Mouse (Mus musculus) ZHBTc4 (cell line): ENCODE data around the gene Olfr312.
"Not testable (repeated sequence)": the region's sequence is repeated elsewhere in the genome, so short reads cannot be mapped to it uniquely, and the experiment has no call there.

Experiments
- DNase-seq: peaks from one replicate; pipeline ENCODE4 v3.0.0-alpha.2; 2011; ENCODE audit warnings: low read depth, low spot score

The Olfr312 gene

GRCm38 (mm10) chr11:58828937-58829336 is at the start of gene Olfr312:
Gene Olfr312, plus strand, starts transcription at chr11:58829237.
- not testable (repeated sequence) for DNase-seq

GRCm38 (mm10) chr11:58782480-58783089 is 46.5 kb upstream of the Olfr312 start, which contains the start of gene Olfr314:
Gene Olfr314, plus strand, starts transcription at chr11:58782952.
- no peak for DNase-seq

GRCm38 (mm10) chr11:58784182-58784581 is 44.9 kb upstream of the Olfr312 start:
- DNase-seq: no peak

GRCm38 (mm10) chr11:58787651-58788050 is 41.4 kb upstream of the Olfr312 start:
- DNase-seq: no peak

- DNase-seq: no peak
Measured at GRCm38 (mm10) chr11:58788346-58788745, 40.7 kb upstream of the Olfr312 start.

- DNase-seq: no peak
Measured at GRCm38 (mm10) chr11:58789532-58789931, 39.5 kb upstream of the Olfr312 start.

GRCm38 (mm10) chr11:58790053-58790452 is 39.0 kb upstream of the Olfr312 start:
- DNase-seq: no peak

- DNase-seq: no peak
Measured at GRCm38 (mm10) chr11:58790646-58791045, 38.4 kb upstream of the Olfr312 start.

GRCm38 (mm10) chr11:58795856-58796255 is 33.2 kb upstream of the Olfr312 start:
- DNase-seq: peak; percentile 26

- no peak for DNase-seq
Measured at GRCm38 (mm10) chr11:58796850-58797249, 32.2 kb upstream of the Olfr312 start.

- DNase-seq: no peak
Measured at GRCm38 (mm10) chr11:58799747-58800146, 29.3 kb upstream of the Olfr312 start.

GRCm38 (mm10) chr11:58801558-58802228 is 27.3 kb upstream of the Olfr312 start, which contains the start of gene Fam183b:
Gene Fam183b, minus strand, starts transcription at chr11:58801960.
- peak; percentile 77 for DNase-seq

GRCm38 (mm10) chr11:58803871-58804270 is 25.2 kb upstream of the Olfr312 start:
- DNase-seq: no peak

GRCm38 (mm10) chr11:58804393-58804792 is 24.6 kb upstream of the Olfr312 start:
- DNase-seq: no peak

GRCm38 (mm10) chr11:58812001-58812400 is 17.0 kb upstream of the Olfr312 start:
- peak; percentile 54 for DNase-seq

- not testable (repeated sequence) for DNase-seq
Measured at GRCm38 (mm10) chr11:58814700-58815099, 14.3 kb upstream of the Olfr312 start, which contains the start of gene Olfr313. Gene Olfr313, plus strand, starts transcription at chr11:58815000.

- DNase-seq: no peak
Measured at GRCm38 (mm10) chr11:58815676-58816075, 13.4 kb upstream of the Olfr312 start.

GRCm38 (mm10) chr11:58829764-58830163 is 727 bp downstream of the Olfr312 start:
- no peak for DNase-seq

GRCm38 (mm10) chr11:58832541-58832940 is 3.5 kb downstream of the Olfr312 start:
- DNase-seq: not testable (repeated sequence)

GRCm38 (mm10) chr11:58838951-58839350 is 9.9 kb downstream of the Olfr312 start, which contains the start of gene Olfr311:
Gene Olfr311, plus strand, starts transcription at chr11:58839251.
- not testable (repeated sequence) for DNase-seq

- DNase-seq: peak; percentile 97
Measured at GRCm38 (mm10) chr11:58846919-58847461, 18.0 kb downstream of the Olfr312 start, which contains the start of gene Gm12258. Gene Gm12258, plus strand, starts transcription at chr11:58847158.

- no peak for DNase-seq
Measured at GRCm38 (mm10) chr11:58847636-58848035, 18.6 kb downstream of the Olfr312 start.
